Mouse (Mus musculus): ENCODE results near the gene Cfap157.

Gene Cfap157

DNA sequence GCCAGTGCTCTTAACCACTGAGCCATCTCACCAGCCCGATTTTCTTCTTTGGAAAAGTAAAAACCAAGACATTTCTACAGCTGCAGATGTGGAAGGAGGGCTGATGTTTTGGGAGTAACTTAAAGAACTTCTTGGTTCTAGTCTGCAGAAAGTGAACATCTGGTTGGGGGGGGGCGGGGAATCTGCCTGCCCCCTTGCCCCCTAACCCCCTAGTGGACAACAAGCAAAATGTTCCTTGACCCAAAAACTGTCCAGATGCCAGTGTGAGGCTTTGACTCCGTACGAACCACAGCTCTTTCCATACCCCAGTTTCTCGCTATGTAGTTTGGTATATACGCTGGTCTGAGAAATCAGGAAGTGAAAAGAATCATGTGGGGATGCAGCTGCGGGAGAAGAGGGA, 34.0 kb downstream of the Cfap157 start:
- no peak for DNase-seq (ENCODE audit: low read depth, low spot score)

- no peak for DNase-seq (ENCODE audit: low read depth, low spot score)
Measured at GRCm38 (mm10) chr2:32749082-32749481, 35.1 kb downstream of the Cfap157 start.

DNA sequence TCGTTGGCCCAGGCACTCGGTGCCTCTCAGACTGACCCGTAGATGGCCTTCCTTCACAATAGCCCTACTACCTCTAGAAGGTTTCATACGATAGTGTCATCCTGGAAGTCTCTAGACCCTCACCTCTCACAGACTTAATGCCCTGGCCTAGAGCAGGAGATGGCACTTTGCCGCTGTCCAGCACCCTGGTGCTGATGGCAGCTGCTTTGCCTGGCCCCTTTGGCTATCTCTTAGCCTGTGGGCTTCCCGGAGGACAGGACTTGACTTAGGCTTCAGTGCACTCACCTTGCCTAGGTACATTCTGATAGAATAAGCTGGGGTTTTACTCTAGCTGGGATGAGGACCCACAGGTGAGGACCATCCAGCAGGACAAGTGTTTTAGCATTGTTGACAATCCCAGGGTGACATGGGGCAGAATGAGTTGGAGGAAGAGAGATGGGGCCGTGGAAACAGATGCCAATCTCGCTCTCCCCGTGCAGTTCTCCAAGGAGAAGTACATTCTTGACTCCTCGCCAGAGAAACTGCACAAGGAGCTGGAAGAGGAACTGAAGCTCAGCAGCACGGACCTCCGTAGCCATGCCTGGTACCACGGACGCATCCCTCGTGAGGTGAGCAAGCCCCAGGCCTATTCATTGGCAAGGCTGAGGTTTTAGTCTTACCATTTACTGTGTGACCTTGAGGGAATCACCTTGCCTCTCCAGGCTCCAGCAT, 39.8 kb downstream of the Cfap157 start:
- no peak for DNase-seq (ENCODE audit: low read depth, low spot score)

DNA sequence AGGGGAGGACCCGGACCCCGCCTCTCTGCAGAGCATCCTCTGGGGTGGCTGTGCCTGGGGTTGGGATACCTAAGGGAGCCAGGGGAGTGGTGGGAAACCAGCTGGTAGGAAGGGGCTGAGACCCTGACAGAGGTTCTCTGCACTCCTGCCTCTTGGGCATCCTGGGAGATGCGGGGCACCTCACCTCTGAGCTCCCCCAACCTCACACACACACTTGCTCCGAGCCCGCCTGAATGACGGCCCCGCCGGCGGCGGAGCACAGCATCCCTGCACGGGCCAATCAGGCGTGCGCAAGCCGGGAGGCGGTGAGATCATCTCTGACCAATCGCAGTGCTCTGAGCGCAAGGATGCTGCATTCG, 42.1 kb downstream of the Cfap157 start:
- DNase-seq (ENCODE audit: low read depth, low spot score), result no peak

DNA sequence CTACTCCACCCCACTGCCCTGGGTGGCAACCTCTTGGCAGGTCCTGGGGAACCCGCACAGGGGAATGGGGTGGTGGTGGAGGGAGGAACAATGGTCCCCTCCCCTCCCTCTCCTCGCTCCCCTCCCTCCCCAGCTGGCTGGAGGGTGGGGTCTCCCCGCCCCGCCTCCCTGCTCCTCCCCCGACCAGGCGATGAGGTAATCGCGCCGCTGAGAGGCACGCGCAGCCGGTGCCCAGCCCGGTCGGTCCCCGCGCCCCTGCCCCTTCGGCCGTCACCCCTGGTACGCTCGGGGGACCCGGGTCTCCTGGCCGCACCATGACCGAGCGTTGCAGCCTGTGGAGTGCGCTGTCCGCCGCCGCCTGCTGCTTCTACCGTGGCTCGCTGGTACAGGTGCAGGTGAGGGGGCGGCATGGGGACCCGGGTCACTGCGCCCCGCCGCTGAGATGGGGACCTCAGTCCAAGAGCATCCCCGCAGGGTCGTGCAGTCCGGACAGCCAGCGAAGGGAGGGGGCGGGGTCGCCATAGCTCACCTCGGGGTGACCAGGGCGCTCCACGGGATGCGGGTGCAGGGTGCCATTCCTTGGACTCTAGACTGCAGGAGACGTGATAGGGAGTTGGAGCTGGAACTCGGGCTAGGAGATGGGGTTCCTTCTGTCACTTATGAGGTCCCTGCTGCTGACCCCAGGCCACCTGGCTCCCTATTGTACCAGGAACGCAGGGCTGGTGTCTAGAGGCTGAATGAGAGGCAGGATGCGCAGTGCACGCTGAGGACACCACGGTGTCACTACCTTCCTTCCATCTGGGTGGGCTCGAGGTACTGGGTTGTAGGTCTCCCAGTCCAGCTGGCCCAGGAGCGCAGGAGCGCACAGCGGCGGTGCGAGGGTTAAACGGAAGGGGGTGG, 42.7 kb downstream of the Cfap157 start:
- DNase-seq (ENCODE audit: low read depth, low spot score), result no peak

GRCm38 (mm10) chr2:32740916-32741272, 43.3 kb downstream of the Cfap157 start, which contains the start of gene 6330409D20Rik:
Gene 6330409D20Rik (minus strand): TSS chr2:32741016.
- DNase-seq (ENCODE audit: low read depth, low spot score), result no peak

GRCm38 (mm10) chr2:32739311-32739710, 44.9 kb downstream of the Cfap157 start:
- DNase-seq (ENCODE audit: low read depth, low spot score), result no peak

DNA sequence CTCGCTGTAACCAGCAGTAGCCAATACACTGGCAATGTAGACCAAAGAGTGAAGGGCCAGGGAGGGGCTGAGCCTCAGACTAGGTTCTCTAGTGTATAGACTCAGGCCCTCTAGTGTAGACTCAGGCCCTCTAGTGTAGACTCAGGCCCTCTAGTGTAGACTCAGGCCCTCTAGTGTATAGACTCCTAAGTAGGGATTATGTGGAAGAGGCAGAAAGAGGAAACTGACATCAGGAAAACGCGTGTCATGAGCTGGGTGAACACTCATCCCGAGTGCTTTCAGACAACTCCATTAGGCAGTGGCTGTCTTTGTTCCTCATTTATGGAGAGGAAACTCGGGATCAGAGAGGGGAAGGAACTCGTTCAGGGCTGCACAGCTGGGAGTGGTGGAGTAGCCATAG, 47.2 kb downstream of the Cfap157 start:
- no peak for DNase-seq (ENCODE audit: low read depth, low spot score)

DNA sequence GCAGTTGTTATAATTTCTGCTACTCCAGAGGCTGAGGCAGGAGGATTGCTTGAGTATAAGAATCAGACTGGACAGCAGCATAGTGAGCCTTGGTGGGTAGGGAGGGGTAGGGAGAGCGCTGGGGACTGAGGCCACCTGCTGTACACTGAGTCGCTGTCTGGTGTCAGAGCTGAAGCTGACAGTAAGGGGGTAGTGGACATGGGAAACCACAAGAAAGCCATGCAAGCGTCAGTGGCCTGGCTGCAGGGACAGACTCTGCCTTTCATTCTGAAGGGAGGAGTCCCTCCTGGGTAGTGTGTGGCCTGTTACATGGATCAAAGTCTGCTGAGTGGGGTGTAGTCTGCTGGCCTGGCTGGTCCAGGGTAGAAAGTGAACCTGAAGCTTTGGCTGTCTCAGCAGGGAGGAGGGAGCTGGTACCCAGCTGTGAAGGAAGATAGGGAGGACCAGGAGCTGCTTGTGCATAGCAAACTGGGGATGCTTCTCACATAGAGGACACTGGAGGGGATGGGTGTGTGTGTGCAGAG, 47.9 kb downstream of the Cfap157 start:
- no peak for DNase-seq (ENCODE audit: low read depth, low spot score)

DNA sequence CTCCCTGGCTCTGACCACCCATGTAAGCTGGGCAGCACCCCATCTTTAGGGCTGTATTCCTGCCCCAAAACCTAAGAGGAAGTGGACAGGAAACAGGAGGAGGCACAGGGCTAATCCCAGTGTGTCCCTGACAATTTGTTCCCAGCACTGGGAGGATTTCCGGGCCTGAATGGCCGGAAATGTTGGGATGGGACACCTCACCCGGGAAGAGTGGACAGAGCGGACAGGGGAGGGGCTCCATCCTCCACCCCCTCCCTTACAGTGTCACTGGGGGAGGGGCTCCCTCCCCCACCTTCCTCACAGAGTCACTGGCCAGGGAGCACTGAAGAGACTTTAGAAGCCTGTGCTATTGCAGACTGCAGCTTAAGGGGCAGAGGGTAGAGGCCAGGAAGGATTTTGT, 49.3 kb downstream of the Cfap157 start:
- DNase-seq (ENCODE audit: low read depth, low spot score), result no peak

- DNase-seq (ENCODE audit: low read depth, low spot score), result no peak
Measured at GRCm38 (mm10) chr2:32734480-32734879, 49.7 kb downstream of the Cfap157 start.

- no peak for DNase-seq (ENCODE audit: low read depth, low spot score)
Measured at GRCm38 (mm10) chr2:32732695-32733094, 51.5 kb downstream of the Cfap157 start.

DNA sequence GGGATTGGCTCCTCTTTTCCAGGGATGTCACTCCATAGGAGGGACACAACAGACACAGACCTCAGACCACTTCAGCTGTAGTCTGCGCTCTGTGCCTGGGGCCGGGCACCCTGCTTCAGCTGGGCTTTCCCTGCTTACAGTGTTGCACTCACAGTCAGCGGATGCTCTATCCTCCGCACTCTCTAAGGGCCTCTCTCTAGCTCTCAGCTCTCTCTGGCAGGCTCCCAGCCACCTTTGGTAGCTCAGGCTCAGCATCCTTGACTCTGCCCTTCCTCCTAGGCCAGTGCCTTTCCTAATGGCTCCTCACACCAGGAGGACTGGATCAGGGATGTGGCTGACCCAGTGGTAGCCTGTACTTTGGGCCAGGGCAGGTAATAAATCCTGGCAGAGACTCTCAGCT, 52.3 kb downstream of the Cfap157 start:
- DNase-seq (ENCODE audit: low read depth, low spot score), result no peak

GRCm38 (mm10) chr2:32730854-32731253, 53.4 kb downstream of the Cfap157 start:
- DNase-seq (ENCODE audit: low read depth, low spot score), result no peak

- no peak for DNase-seq (ENCODE audit: low read depth, low spot score)
Measured at GRCm38 (mm10) chr2:32729547-32729946, 54.7 kb downstream of the Cfap157 start.

GRCm38 (mm10) chr2:32728463-32728862, 55.8 kb downstream of the Cfap157 start:
- DNase-seq (ENCODE audit: low read depth, low spot score), result no peak

GRCm38 (mm10) chr2:32727435-32727834, 56.8 kb downstream of the Cfap157 start:
- DNase-seq (ENCODE audit: low read depth, low spot score), result peak; percentile 92
